Mouse (Mus musculus) gonadal fat pad, adult 2 months (tissue): ENCODE results near the gene Pcsk6. TPM values are rescaled to one million over a fixed set of nuclear protein-coding genes. Genes with fewer than 3 reads are reported as not detected.
"Not testable (repeated sequence)": the region's sequence is repeated elsewhere in the genome, so short reads cannot be mapped to it uniquely, and the experiment has no call there.

ENCODE experiments used
- DNase-seq: peaks from one replicate; pipeline ENCODE4 v3.0.0-alpha.2; 2012; ENCODE audit warnings: low read depth
- polyA plus RNA-seq: library from polyadenylated mRNA; depleted of rRNA; stranded (reverse); fragments of >200 nt; gene quantifications from 2 replicates; pipeline ENCODE4 v1.2.3, GENCODE M21; 2012; rRNA removed

The Pcsk6 gene
- polyA plus RNA-seq: 14.0 and 16.9 TPM in 2 replicates

- DNase-seq: no peak
These were observed at the start of gene Pcsk6 for GRCm38 (mm10) chr7:65861591-65862472. Gene Pcsk6 (plus strand): TSS chr7:65861734.

- DNase-seq: no peak
These were observed 47.8 kb upstream of the Pcsk6 start for GRCm38 (mm10) chr7:65813611-65814212.

- DNase-seq: no peak
These were observed 44.0 kb upstream of the Pcsk6 start for GRCm38 (mm10) chr7:65817564-65817963.

GRCm38 (mm10) chr7:65820391-65820790 is 41.1 kb upstream of the Pcsk6 start:
- DNase-seq: no peak

- not testable (repeated sequence) for DNase-seq
These were observed 39.6 kb upstream of the Pcsk6 start for GRCm38 (mm10) chr7:65821901-65822300.

GRCm38 (mm10) chr7:65822506-65823119 is 38.9 kb upstream of the Pcsk6 start:
- no peak for DNase-seq

- DNase-seq: no peak
These were observed 21.8 kb upstream of the Pcsk6 start for GRCm38 (mm10) chr7:65839756-65840155.

- no peak for DNase-seq
These were observed 18.3 kb upstream of the Pcsk6 start for GRCm38 (mm10) chr7:65843210-65843609.

GRCm38 (mm10) chr7:65860981-65861380 is 553 bp upstream of the Pcsk6 start:
- DNase-seq: no peak

- no peak for DNase-seq
These were observed 1.1 kb downstream of the Pcsk6 start for GRCm38 (mm10) chr7:65862473-65863176.

- no peak for DNase-seq
These were observed 7.6 kb downstream of the Pcsk6 start for GRCm38 (mm10) chr7:65869173-65869572.

GRCm38 (mm10) chr7:65869794-65870193 is 8.3 kb downstream of the Pcsk6 start:
- DNase-seq: peak; percentile 24

- no peak for DNase-seq
These were observed 8.7 kb downstream of the Pcsk6 start for GRCm38 (mm10) chr7:65870227-65870626.

GRCm38 (mm10) chr7:65870928-65871580 is 9.5 kb downstream of the Pcsk6 start:
- no peak for DNase-seq

GRCm38 (mm10) chr7:65871851-65872250 is 10.3 kb downstream of the Pcsk6 start:
- no peak for DNase-seq

- peak; percentile 52 for DNase-seq
These were observed 11.8 kb downstream of the Pcsk6 start for GRCm38 (mm10) chr7:65873176-65873845.

- no peak for DNase-seq
These were observed 12.4 kb downstream of the Pcsk6 start for GRCm38 (mm10) chr7:65873902-65874301.

- no peak for DNase-seq
These were observed 15.1 kb downstream of the Pcsk6 start for GRCm38 (mm10) chr7:65876596-65876995.

GRCm38 (mm10) chr7:65878234-65878633 is 16.7 kb downstream of the Pcsk6 start:
- no peak for DNase-seq

GRCm38 (mm10) chr7:65879330-65879729 is 17.8 kb downstream of the Pcsk6 start:
- no peak for DNase-seq
